Mouse (Mus musculus) adipocyte (in vitro differentiated cells): ENCODE measurements at regions not wholly inside any gene's neighbourhood (a gene's known extent, or its start where the extent isn't known, plus 50 kb on each side); places are given as distances from the start of the nearest gene placed in this dataset.

Source experiments
- DNase-seq: peaks from one replicate; pipeline ENCODE4 v3.0.0-alpha.2; 2016; ENCODE audit warnings: low spot score

DNA sequence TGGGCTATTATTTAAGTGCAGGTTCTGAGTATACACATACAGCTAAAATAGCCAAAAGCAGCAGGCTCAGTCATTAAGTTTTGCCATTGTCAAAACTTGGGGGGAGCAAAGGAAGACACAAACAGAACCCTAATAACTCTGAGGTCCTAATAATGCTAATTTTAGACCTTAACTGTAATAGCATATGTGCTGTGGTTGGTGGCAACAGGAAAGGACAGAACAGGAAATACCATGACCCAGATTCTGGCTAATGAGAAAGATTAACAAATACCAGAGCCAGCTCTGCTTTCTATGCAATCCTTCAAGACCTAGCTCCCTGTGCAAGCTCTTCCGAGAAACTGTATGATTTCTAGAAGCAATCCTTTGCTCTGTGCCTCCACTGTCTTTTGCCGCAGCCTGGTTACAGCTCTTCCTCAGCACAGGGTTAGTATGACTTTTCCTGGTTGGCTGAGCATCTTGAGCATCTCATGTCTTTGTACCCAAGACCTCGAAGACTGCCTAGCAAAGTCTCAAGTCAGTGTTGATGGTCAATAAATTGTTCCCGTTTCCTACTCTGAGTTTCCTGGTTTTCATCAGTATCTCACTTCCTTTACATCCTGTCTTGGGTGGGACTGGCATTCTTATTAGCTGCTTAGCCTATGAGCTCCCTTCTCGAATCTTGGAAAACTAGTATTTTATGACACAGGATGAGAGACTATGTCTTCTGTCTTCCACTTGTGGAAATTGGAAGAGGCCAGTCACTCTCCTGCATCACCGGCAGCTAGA lies 49.9 kb upstream of the Eed start:
- no peak for DNase-seq

- no peak for DNase-seq
These were observed 52.3 kb upstream of the Eed start for GRCm38 (mm10) chr7:90033086-90033485.

GRCm38 (mm10) chr7:90033640-90034312 lies 53.0 kb upstream of the Eed start:
- DNase-seq, result peak; percentile 44

GRCm38 (mm10) chr7:90034498-90034897 lies 53.7 kb upstream of the Eed start:
- no peak for DNase-seq

- DNase-seq, result no peak
These were observed 54.6 kb upstream of the Eed start for GRCm38 (mm10) chr7:90035396-90035795.

DNA sequence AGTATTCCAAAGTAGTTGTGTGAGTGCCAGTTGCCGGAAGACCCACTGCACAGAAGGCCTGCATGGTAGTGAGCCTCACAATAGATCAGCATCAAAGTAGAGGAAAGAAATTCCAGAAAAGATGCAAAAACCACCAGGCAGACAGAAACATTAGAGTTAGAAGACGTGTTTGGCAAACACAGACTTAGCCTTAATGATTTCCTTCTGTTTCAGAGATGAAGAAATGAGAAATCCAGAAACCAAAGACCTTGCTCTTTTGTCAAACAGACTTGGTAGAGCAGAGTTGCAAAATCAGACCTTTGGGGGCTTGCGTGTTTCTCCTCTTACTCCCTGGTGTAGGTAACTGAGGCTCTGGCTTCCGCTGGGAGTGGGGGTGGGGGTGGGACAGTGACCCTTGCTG lies 57.0 kb upstream of the Eed start:
- DNase-seq, result no peak

GRCm38 (mm10) chr7:90039504-90039903 lies 58.7 kb upstream of the Eed start:
- peak; percentile 77 for DNase-seq

GRCm38 (mm10) chr7:90040581-90041340 lies 60.0 kb upstream of the Eed start:
- peak; percentile 96 for DNase-seq

- peak; percentile 63 for DNase-seq
These were observed 60.8 kb upstream of the Eed start for GRCm38 (mm10) chr7:90041565-90042024.

- peak; percentile 34 for DNase-seq
These were observed 61.6 kb upstream of the Eed start for GRCm38 (mm10) chr7:90042364-90042763.

- peak; percentile 24 for DNase-seq
These were observed 62.7 kb upstream of the Eed start for GRCm38 (mm10) chr7:90043526-90043925.

DNA sequence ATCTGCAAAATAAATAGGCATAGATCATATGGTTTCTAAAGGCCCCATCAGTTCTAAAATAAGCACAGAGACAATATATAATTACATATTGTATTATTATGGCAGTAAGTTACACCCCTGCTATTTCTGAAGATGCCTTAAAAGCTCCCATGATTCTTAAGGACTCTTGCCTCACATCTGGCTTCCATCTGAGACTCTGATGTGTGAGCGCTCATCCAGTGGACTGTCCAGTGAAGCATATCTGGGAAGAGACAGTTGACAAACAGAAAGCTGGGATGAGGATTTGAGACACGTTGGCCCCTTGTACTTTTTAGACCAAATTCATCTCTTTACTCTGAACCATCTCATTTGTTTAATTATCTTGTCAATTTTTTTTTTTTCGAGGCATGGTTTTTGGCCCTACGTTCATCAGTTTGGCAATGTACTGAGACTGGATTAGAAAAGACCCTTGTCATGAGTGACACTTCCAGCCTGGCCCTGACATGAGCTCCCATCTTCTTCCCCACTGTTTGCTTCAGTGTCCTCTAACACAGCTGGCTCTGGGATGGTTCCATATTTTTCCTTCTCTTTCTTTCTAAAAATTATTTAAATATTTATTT lies 63.4 kb upstream of the Eed start:
- no peak for DNase-seq

- peak; percentile 70 for DNase-seq
These were observed 64.5 kb upstream of the Eed start for GRCm38 (mm10) chr7:90045208-90045800.

- DNase-seq, result no peak
These were observed 65.4 kb upstream of the Eed start for GRCm38 (mm10) chr7:90046228-90046627.

DNA sequence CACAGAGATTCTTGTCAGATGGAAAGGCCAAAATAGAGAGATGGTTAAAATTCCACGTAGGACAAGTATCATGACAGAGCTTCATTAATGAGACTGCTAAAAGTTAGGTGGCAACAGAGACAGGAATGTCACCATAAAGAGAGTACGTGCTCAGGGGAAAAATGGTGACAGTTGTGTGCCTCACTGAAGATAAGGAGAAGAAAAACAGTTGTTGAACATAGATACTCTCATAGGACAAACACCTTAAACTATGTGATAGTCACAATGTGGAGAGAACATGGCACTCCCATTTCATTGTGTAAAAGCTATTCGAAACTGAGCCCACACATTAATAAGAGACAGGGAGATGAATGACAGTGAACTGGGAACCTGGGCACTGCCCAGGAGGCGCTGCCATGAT lies 66.1 kb upstream of the Eed start:
- no peak for DNase-seq

DNA sequence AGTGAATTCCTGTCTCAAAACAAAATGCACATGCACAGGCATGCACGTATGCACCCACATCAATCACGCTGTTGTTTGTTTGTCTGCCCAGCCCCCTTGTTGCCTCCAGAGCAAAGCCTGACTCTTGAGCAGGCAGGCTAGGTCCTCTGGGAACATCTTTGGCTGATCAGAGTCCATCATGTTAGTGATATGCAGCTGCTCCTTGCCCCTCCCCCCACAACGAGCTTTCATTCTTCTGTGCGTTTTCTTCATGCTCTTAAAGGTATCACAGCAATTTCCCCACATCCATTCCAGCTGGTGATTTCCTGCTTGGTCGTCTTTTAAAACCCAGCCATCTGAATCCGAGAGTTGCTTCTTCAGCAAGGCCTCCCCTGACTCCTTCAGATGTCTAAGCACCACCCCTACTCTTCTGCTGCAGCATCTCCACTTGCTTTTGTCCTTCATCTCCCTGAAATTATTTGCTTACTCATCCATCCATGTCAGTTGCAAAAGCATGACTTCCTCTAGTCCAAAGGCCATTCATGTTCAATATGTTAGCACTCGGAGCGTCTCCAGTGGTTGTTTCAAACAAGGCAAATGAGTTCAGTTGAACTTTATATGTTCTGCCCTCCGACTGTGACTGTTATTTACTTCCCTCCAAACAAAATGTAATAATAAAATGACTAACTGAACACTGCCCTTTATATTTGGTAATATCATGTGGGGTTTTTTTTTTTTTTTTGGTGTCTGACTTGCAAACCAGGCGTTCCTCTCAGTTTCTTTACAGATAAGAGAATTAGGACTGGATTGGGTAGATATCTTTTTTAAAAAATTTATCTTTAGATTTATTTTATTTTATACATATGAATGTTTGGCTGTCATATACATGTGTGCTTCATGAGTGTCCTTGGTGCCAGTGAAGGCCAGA lies 67.9 kb upstream of the Eed start:
- no peak for DNase-seq

DNA sequence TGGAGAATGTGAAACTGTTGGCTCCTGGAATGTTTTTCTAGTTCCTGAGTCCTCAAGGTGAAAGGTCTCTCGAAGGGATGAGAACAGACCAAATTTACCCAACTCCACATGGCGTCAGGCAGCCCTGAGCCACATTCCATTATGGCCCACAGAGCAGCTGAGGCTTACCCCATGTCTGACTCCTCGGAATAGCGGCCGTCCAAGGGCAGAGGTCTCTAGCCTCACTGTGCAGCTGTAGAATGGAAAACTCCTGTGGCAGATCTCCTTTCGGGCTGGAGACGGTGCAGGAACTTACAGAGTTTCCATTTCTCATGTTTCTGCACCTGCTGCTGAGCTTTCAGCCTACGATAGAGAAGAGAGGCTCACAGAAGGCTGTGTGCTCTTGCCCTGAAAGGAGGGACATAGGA lies 69.1 kb upstream of the Eed start:
- peak; percentile 65 for DNase-seq

DNA sequence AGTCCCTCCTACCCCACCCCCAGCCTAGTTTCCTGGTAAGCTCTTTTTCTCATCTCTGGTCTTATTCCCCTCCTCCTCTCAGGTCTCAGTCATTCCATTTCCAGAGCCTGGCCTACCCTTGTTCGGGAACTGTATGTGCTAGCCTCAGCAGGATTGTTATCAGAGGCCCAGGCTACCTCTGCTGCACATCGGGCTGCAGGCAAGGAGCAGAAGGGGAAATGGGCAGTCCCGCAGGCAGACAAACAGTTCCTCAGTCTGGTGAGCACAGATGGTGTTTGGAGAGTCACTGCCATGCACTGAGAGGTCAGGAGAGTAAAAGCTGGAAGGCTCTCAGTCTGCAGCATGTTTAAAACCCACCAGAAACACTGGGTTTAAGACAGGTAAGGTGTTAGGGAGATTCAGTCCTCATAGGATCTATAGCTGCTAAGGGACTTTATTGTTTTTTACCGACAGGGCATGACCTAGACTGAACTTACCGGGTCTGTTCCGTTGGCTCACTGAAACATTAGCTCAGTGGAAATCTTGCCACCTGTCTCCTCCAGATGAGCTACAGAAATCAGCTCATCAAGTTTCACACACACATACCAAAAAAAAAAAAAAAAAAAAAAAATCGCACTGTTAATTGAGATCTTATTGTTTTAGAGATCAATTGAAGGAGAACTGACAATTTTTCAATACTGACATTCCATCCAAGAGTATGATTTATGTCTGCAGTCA lies 74.2 kb upstream of the Eed start:
- DNase-seq, result no peak

GRCm38 (mm10) chr7:90057947-90058346 lies 72.1 kb upstream of the Picalm start:
- DNase-seq, result no peak

DNA sequence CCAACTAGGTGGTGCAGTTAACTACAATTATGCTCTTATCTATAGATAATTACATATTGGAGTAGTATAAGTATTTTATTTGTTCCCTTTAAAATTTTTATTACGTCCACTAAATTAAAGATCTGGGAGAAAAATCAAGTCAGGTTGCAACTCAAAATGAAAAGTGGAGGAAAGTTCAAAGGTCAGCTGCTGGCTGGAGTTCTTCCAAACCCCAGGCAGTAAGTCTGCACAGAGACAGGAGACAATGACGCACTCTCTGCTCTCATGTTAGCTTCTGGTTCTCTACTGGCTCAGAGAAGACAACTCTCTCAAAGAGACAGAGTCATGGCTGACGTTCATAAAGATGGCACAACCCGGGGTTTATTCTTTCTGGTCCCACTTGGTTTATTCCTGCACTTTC lies 71.4 kb upstream of the Picalm start:
- DNase-seq, result peak; percentile 45
